Mouse (Mus musculus): Measurements from ENCODE around the gene Helt. TPM values are rescaled to one million over a fixed set of nuclear protein-coding genes. Genes with fewer than 3 reads are reported as not detected.
"Not testable (repeated sequence)": the region's sequence is repeated elsewhere in the genome, so short reads cannot be mapped to it uniquely, and the experiment has no call there.

The Helt gene
- total RNA-seq, 1 experiment from 2014 or later = not detected

DNA sequence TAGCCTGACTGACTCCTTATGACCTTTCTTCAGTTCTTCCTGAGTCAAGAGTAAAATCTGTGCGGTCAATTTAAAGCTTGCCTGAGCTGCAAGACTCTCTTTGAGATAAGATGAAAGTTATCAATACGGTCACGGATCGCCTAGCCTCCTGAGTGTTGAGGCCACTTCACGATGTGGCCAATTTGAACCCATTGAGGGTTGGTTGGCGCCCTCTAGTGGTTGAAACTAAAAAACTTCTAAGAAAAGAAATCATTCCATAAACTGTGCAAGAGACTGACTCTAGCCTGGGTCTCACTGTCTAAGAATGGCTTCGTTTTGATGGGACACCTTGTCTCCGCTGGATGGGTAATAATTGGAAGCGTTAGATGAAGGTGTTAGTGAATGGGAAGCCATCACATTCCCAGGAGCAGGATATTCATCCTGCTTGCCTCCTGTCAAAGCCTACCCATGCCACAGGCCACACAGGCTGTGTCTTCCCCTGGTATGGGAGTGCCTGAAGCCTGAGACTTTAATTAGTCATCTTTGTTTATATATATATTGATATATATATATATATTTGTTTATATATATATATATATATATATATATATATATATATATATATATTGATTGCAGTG lies 11.4 kb upstream of the Helt start:
- ATAC-seq (ENCODE audit: extremely low read depth, insufficient number of reproducible peaks, low FRiP score, poor library complexity, severe bottlenecking) = no peak

DNA sequence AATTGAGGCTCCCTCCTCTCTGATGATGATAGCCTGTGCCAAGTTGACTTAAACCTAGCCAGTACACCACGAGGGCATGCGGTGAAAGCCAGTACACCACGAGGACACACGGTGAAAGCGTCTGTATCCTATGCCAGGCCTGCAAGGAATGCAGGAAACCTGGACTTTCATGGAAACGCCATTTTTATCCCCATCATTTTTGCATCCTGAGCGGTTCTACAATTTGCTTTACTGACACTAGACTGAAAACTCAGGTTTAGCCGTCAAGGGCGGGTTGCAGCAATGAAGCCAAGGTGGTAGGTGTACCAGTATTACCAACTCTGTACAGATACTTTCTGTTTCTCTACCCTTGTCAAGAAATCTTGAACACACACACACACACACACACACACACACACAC lies 7.7 kb upstream of the Helt start:
- no peak for ATAC-seq (ENCODE audit: extremely low read depth, insufficient number of reproducible peaks, low FRiP score, poor library complexity, severe bottlenecking)

DNA sequence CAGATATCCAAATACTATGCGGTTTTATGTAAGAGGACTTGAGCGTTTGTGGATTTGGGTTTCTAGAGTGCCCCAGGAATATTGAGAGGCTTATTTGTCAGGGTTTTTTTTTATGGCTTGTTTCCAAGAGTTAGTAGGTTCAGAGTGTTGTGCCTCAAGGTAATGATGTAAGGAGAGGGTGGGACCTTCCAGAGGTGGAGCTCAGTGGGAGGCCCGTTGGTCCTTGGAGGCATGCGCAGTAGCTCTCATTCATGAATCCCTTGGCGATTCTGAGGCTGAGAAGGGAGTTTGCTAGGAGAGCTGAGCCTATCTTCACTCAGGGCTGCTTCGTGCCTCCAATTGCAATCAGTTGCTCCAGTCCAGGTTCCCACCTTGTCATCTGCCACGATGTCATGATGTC lies 4.4 kb upstream of the Helt start:
- ATAC-seq (ENCODE audit: extremely low read depth, insufficient number of reproducible peaks, low FRiP score, poor library complexity, severe bottlenecking) = no peak

DNA sequence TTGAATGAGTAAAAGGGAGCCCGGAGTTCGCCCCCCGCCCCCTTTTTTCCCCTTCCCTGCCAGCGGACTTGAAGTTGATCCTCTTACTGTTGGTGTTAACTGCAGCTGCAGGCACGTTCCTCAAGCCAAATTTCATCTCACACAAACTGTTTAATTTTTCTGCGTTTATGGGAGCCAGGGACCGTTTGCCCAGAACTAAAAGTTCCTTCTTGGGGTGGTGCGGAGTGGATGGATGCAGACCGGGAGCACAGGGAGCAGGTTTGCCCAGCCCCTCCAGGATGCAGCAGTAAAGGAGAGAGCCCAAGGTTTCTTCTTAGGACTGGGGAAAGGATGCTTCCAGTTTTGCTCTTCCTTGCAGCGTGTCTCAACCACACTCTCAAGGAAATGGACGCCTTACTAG lies 2.1 kb upstream of the Helt start:
- ATAC-seq (ENCODE audit: extremely low read depth, insufficient number of reproducible peaks, low FRiP score, poor library complexity, severe bottlenecking) = no peak

DNA sequence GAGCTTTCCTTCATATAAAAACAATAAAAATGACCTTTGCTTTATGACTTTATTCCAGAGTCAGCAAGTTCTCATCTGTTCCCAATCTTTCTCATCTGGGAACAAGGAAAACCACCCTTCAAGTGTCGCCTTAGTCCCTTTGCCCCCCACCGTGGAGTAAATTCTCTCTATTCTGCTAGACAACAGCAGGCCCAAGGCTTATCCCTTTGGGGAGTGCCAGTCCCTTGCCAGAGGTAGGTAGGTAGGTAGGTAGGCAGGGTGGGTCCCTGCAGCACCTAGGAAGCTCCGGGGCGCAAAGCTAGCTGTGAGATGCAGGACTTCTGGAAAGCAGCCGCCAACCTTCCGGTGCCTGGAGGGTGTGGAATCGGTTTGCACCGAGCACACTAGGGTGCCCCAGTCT lies 1.5 kb upstream of the Helt start:
- ATAC-seq (ENCODE audit: extremely low read depth, insufficient number of reproducible peaks, low FRiP score, poor library complexity, severe bottlenecking) = no peak

DNA sequence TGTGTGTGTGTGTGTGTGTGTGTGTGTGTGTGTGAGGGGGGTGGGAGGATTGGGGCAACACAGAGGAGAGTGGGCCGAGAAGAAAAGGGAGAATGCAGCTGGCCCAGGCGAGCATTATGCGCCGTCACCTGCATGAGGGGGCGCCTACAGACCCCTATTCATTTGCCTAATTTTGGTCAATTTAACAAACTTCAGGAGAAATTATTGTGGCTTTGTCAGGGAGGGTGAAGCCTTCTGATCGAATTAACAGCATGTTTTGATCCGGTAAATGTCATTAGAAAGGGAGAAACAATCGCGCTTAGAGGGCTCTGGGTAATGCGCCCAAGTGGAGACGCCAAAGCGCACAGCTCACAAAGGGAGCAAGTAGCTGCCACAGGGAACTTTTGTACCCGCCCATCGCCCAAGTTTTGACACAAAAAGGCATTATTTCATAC lies 647 bp upstream of the Helt start:
- ATAC-seq (ENCODE audit: extremely low read depth, insufficient number of reproducible peaks, low FRiP score, poor library complexity, severe bottlenecking) = no peak

DNA sequence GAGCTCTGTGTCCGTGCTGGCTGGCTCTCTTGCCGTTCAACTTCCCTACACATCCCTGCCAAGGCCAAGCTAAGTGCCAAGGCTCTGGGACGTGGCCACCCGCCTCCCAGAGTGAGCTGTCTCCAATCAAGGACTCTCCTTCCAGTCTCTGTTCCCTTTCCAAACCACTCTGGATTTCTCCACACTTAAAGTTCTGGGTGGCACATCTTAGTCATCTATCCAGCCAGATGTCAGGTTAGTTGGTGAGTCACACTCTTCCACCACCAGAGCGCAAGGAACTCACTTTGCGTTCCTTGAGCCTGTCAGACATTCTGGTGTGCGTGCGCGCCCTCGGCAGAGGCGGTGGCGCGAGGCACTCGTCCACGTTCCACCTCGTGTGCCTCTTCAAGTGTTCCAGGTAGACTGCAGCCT lies 725 bp downstream of the Helt start:
- no peak for ATAC-seq (ENCODE audit: extremely low read depth, insufficient number of reproducible peaks, low FRiP score, poor library complexity, severe bottlenecking)

DNA sequence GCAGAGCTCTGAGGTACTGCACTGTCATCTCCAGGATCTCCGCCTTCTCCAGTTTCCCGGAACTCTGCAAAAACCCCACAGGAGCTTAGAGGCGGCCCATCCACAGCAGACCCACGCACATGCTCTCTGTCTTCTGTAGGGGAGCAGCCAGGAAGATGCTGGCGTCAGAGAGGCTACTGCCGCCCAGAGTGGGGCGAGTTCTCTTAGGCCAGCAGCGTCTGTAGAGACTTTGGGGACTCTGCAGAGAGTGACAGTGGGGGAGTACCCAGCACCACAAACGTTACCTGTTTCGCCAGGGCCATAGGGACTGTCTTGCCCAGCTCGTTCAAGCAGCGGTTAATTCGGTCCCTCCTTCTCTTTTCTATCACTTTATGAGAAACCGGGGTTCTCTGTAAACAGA lies 1.3 kb downstream of the Helt start:
- no peak for ATAC-seq (ENCODE audit: extremely low read depth, insufficient number of reproducible peaks, low FRiP score, poor library complexity, severe bottlenecking)

DNA sequence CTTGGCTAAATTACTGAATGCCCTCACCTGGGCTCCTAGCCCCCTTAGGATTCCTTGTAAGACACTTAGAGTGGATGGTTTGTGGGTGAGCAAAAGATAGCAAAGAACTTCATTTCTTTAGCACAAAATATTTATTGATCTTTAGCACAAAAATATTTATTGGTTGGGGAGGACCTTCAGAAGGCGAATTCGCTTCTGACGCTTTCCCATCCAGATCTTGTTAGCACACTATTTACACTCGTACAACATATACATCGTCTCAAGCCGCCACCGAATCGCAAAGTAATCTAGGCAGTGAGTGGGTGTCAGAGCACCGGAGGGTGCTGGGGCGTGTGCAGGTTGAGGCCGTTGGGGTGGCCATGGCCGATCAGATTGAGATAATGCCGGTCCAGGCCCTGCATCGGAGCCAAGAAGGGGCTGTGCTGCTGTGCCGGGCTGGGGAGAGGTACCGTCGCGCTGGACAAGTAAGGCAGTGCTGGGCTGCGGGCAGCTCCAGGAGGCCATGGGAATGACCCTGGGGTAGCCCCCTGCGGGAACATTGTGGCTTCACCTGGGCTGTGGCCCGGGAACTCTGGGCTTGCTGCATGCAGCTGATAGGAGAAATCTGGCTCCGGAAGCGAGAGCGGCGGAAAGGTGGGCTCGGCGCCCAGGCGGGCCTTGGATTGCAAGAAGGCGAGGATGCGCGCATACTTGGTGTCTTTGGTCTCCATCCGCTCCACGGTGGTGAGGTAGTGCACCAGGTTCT lies 2.4 kb downstream of the Helt start:
- ATAC-seq (ENCODE audit: extremely low read depth, insufficient number of reproducible peaks, low FRiP score, poor library complexity, severe bottlenecking) = no peak

DNA sequence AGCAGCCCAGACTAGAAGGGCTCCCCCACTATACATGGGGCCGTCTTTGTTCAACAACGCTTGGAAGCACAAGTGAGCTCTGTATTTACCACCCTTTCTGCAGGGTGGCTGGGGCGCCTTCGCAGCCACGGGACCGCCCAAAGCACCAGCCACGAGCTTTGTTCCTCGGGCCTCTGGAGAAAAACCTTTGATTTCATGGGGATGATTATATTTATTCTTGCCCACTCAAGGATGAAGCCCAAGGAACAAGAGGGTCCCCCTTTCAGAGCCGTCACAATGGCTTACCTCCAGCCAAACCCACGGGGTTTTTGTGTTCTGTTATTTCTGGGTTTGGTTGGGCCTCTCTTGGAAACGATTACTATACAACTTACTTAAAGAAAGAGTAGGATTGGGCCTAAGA lies 5.2 kb downstream of the Helt start:
- ATAC-seq (ENCODE audit: extremely low read depth, insufficient number of reproducible peaks, low FRiP score, poor library complexity, severe bottlenecking) = no peak

DNA sequence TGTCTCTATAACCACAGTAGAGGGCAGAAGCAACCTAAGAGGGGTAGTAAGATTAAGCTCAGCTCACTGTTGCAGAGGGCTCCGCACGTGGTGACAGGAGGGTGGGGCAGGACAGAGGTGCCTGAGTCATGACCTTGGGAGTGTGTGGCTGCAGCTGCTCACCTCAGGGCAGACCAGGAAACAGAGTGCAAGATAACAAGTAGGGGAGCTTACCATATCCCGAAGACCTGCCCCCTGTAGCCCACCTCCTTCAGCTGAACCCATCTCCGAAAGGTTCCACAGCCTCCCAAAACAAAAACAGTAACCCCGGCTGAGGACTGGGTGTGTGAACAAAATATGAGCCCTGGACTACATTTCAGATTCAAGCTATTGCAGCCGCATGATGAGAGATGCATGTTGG lies 6.5 kb downstream of the Helt start:
- ATAC-seq (ENCODE audit: extremely low read depth, insufficient number of reproducible peaks, low FRiP score, poor library complexity, severe bottlenecking) = no peak

DNA sequence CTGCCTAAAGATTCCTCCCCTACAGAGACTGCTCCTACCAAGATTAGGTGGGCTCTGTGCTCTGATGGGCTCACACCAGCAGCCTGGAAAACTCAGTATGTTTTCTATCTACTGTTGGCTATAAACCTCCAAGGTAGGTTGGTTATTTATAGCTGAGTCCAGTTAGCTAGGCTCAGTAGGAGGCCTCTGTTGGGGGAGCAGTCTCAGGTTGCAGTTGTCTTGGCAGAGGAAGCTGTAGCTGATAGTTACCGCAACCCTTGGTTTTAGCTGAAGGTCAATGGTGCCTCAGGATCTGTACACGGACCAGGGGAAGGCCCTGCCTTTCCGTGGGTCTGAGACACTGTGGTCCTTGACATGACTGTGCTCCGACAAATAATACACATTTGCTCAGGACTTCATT lies 8.5 kb downstream of the Helt start:
- no peak for ATAC-seq (ENCODE audit: extremely low read depth, insufficient number of reproducible peaks, low FRiP score, poor library complexity, severe bottlenecking)

DNA sequence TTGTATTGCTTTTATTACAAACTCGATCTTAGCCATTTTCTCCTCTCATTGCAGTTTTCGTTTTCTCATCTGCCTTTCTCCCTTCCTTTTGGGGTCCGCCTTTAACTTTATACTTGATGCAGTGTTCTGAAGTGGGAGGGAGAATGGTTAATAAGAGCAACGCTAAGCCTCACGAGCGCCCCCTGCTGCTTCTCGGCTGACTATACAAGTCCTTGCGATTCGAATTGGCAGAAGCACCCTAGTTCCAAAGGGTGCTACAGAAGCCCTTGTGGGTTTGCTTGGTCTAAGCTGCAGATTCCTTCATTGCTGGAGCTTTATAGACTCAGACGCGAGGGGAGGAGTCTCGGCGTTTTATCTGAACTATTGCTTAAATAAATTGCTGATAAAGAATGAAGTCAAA lies 12.9 kb downstream of the Helt start:
- ATAC-seq (ENCODE audit: extremely low read depth, insufficient number of reproducible peaks, low FRiP score, poor library complexity, severe bottlenecking) = 0 out of 2 replicates have a peak, but pooled peaks have one; percentile 33

DNA sequence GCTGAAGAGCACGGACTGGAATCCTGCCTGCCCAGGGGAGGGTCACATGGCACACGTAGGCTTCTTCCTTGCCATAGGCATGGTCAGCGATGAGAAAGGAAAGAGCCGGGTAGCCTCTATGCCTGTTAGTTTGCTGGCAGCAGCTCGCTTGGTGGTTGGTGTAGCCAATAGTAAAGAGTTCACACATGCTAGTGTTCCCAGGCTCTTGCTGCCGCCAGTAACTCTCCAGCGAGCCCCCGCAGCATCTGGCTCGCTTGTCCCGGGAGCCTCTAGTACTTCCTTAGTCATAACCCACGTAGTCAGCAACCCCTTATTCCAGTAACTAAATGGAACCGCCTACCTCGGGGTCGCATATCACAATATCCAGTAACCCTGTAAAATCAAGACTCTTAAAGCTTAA lies 17.5 kb downstream of the Helt start:
- ATAC-seq (ENCODE audit: extremely low read depth, insufficient number of reproducible peaks, low FRiP score, poor library complexity, severe bottlenecking) = no peak

DNA sequence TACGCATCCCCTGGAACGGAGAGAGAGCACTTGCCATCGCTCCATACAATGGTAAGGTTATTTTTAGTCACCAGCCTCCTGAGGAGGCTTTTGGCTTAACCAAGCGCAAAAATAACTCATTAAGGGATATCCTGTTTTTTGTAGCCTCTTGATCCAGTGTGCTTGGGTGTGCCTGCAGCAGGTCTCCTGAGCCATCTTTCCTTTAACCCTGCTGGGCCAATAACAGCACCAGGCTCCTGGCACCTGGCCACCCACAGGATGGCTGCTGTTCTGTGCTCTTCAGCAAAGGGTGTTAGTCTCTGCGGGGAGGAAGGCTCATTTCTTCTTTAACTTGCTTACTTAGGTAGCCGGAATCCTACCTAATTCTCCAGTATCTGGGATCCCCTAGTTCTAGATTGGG lies 23.7 kb downstream of the Helt start:
- ATAC-seq (ENCODE audit: extremely low read depth, insufficient number of reproducible peaks, low FRiP score, poor library complexity, severe bottlenecking) = no peak

DNA sequence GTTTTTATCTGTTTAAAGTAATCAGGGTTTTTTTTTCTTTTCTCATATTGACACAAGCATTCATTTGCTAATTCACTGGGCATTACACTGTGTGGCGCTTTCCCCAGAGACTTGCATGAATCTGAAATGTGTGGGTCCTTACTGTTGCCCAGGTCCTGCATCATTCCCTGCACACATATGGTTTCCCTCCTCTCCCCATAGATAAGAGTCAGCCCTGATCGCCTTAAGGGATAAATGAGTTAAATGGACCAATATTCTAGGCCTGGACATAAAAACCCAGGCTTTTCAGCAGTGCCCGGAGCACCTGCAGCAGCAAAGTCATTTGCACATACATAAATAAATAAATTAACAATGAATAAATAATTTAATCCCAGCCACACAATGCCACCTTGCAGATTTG lies 24.3 kb downstream of the Helt start:
- ATAC-seq (ENCODE audit: extremely low read depth, insufficient number of reproducible peaks, low FRiP score, poor library complexity, severe bottlenecking) = no peak

DNA sequence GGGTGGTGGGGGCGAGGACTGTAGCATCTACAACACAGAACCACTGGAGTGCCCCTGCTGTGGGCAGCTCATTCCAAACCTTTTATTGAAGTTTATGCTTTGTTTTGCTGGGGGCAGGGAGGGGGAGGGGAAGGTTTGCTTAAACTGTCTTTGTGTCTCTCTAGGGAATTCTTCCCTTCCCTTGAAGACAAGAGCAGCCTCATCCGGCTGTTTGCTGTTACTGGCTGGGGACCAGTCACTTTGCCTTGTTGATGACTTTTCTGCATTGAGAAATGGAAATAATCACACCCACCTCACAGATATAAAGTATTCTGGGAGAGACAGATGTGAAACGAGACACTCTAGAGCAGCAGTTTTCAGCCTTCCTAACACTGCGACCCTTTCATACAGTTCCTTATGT lies 27.7 kb downstream of the Helt start:
- ATAC-seq (ENCODE audit: extremely low read depth, insufficient number of reproducible peaks, low FRiP score, poor library complexity, severe bottlenecking) = no peak

DNA sequence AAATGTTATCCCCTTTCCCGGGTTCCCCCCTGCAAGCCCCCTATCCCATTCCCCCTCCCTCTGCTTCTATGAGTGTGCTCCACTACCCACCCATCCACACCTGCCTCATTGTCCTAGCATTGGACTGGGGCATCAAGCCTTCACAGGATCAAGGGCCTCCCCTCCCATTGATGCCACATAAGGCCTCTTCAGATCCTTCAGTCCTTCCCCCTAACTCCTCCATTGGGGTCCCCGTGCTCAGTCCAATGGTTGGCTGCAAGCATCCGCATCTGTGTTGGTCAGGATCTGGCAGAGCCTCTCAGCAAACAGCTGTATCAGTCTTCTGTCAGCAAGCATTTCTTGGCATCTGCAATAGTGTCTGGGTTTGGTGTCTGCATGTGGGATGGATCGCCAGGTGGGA lies 30.3 kb downstream of the Helt start:
- ATAC-seq (ENCODE audit: extremely low read depth, insufficient number of reproducible peaks, low FRiP score, poor library complexity, severe bottlenecking) = not testable (repeated sequence)

DNA sequence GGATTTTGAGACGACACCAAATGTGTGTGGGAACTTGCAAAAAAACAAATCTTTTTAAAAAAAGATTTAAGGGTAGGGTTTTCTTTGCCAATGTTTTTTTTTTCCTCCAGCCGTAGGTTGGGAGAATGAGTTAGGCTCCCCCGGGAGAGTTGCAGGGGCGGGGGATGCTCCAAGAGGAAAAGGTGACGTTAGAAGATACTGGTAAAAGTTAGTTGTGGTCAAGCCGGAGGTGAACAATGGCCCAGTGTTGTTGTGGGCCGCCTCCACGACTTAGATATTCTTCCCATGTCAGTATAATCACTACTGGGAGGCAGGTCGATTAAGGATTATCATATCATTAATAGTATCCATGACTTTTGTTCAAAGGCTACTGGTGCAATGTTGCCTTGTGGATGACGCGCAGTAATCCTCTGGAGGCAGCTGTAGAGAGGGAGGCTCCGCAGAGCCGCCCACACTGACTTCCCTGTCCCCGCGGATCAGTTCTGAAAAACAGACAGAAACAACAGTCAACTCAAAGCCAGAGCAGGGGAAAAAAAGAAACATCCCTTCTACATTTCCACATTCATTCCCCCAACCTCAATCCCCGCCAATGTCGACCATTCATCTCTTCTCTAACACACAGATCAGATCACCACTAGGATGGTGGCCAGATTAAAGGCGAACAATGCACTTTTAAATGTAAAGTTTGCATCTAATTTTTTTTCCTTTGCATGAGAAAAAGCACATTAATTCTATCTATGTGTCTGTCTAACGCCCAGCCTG lies 36.4 kb downstream of the Helt start:
- ATAC-seq (ENCODE audit: extremely low read depth, insufficient number of reproducible peaks, low FRiP score, poor library complexity, severe bottlenecking) = no peak

DNA sequence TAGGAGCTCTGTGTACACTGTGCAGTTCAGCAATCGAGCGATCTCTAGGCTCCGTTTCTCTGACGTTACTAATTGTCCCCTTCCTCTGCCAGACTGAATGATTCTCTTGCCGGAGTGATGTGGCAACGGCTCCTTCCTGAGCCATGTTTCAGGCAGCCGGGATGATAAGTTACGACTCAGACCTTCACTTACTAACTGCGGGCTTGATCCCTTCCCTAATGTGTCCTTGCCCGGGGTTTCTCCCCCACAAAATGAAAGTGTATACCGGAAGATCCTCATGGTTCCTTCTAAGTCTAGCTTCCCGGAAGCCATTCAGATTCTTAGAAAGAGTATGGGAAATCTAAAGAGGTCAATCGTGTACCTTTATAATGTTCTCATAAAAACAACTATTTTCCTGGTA lies 42.0 kb downstream of the Helt start:
- no peak for ATAC-seq (ENCODE audit: extremely low read depth, insufficient number of reproducible peaks, low FRiP score, poor library complexity, severe bottlenecking)
